Mouse (Mus musculus) CH12.LX (cell line): ENCODE measurements at regions not wholly inside any gene's neighbourhood (a gene's known extent, or its start where the extent isn't known, plus 50 kb on each side); places are given as distances from the start of the nearest gene placed in this dataset.
A peak's percentile ranks its signal among the peaks of the same experiment; 100 is the strongest.

ENCODE experiments used
- DNase-seq: peaks from one replicate; pipeline ENCODE4 v3.0.0-alpha.2; 2013; ENCODE audit errors: extremely low read depth
- H3K27ac ChIP-seq: 2 replicates; pipeline ENCODE4 v1.5.1; 2012; ENCODE audit warnings: low read depth, mild to moderate bottlenecking, control low read depth, moderate library complexity; ENCODE audit not compliant: insufficient read depth
- H3K27me3 ChIP-seq: replicated peaks from 2 replicates; pipeline ENCODE3; 2012; ENCODE audit warnings: inconsistent platforms
- H3K36me3 ChIP-seq, 2 experiments: replicated peaks in 1 of 2; 2 replicates each; pipeline versions ENCODE3 to v1.6.1; 2012; ENCODE audit warnings: inconsistent platforms in 1 of 2, low read length in 1 of 2, mild to moderate bottlenecking in 1 of 2, mixed read lengths in 1 of 2, moderate library complexity in 1 of 2; ENCODE audit not compliant: control insufficient read depth in 1 of 2, insufficient read depth in 1 of 2
- H3K4me1 ChIP-seq, 2 experiments: 2 replicates each; pipeline ENCODE4 v1.6.1; 2012; ENCODE audit warnings: inconsistent platforms in 1 of 2, moderate library complexity in 1 of 2; ENCODE audit not compliant: insufficient read depth in 2 of 2, control insufficient read depth in 1 of 2
- H3K4me2 ChIP-seq: 2 replicates; pipeline ENCODE4 v1.6.1; 2012; ENCODE audit warnings: low read depth, mild to moderate bottlenecking, control low read depth; ENCODE audit not compliant: poor library complexity, insufficient read depth, severe bottlenecking
- H3K4me3 ChIP-seq, 3 experiments: fragments of 150-350 bp in 1 of 3; sonication (generic) in 1 of 3; replicated peaks in 1 of 3; 2 replicates each; pipeline versions ENCODE3 to v1.5.1; 2011 to 2012; ENCODE audit warnings: low read depth in 2 of 3, low read length in 2 of 3, mild to moderate bottlenecking in 2 of 3, moderate library complexity in 2 of 3, control low read depth in 1 of 3, improper control_type of control experiment in 1 of 3, inconsistent platforms in 1 of 3, mixed read lengths in 1 of 3; ENCODE audit not compliant: poor library complexity in 1 of 3
- H3K79me2 ChIP-seq: replicated peaks from 2 replicates; pipeline ENCODE4 v1.6.1; 2012; ENCODE audit warnings: mild to moderate bottlenecking, moderate library complexity; ENCODE audit not compliant: control insufficient read depth, poor library complexity, insufficient read depth, severe bottlenecking; ENCODE audit errors: extremely low read depth
- H3K9ac ChIP-seq: 2 replicates; pipeline ENCODE4 v1.6.1; 2012; ENCODE audit warnings: low read depth, mild to moderate bottlenecking, control low read depth, moderate library complexity; ENCODE audit not compliant: insufficient read depth
- H3K9me3 ChIP-seq: replicated peaks from 2 replicates; pipeline ENCODE3; 2012; ENCODE audit warnings: low read length, inconsistent platforms, mixed read lengths
- BHLHE40 ChIP-seq: IDR thresholded peaks from 2 replicates; pipeline ENCODE4 v1.6.1; 2011; ENCODE audit warnings: mild to moderate bottlenecking, low read depth, low read length, improper control_type of control experiment
- E2F4 ChIP-seq: IDR thresholded peaks from 2 replicates; pipeline ENCODE4 v1.6.1; 2011; ENCODE audit warnings: low read depth, low read length, improper control_type of control experiment; ENCODE audit not compliant: insufficient replicate concordance
- ELF1 ChIP-seq: IDR thresholded peaks from 2 replicates; pipeline ENCODE4 v1.6.1; 2014; ENCODE audit warnings: low read depth, mild to moderate bottlenecking, inconsistent platforms, low read length, improper control_type of control experiment
- EP300 ChIP-seq: IDR thresholded peaks from 2 replicates; pipeline ENCODE4 v1.6.1; 2011; ENCODE audit warnings: low read length, improper control_type of control experiment
- JUND ChIP-seq: conservative IDR thresholded peaks from 2 replicates; pipeline ENCODE4 v1.6.1; 2011; ENCODE audit warnings: low read depth, low read length, improper control_type of control experiment
- KAT2A ChIP-seq: IDR thresholded peaks from 2 replicates; pipeline ENCODE4 v1.6.1; 2012; ENCODE audit warnings: low read length, improper control_type of control experiment, inconsistent platforms; ENCODE audit not compliant: insufficient replicate concordance
- MXI1 ChIP-seq: IDR thresholded peaks from 2 replicates; pipeline ENCODE4 v1.6.1; 2011; ENCODE audit warnings: mild to moderate bottlenecking, low read depth, low read length, improper control_type of control experiment
- MYC ChIP-seq: IDR thresholded peaks from 2 replicates; pipeline ENCODE4 v1.6.1; 2011; ENCODE audit warnings: low read depth, mild to moderate bottlenecking, improper control_type of control experiment, low read length
- RAD21 ChIP-seq: IDR thresholded peaks from 2 replicates; pipeline ENCODE4 v1.6.1; 2011; ENCODE audit warnings: low read depth, mild to moderate bottlenecking, low read length, improper control_type of control experiment, moderate library complexity
- TBP ChIP-seq: conservative IDR thresholded peaks from 2 replicates; pipeline ENCODE4 v1.6.1; 2011; ENCODE audit warnings: low read depth, low read length, improper control_type of control experiment
- UBTF ChIP-seq: IDR thresholded peaks from 2 replicates; pipeline ENCODE4 v1.6.1; 2012; ENCODE audit warnings: low read depth, mild to moderate bottlenecking, inconsistent platforms, low read length, improper control_type of control experiment, moderate library complexity
- USF1 ChIP-seq: IDR thresholded peaks from 2 replicates; pipeline ENCODE4 v1.6.1; 2014; ENCODE audit warnings: low read depth, mild to moderate bottlenecking, inconsistent platforms, low read length, improper control_type of control experiment
- ZKSCAN1 ChIP-seq: IDR thresholded peaks from 2 replicates; pipeline ENCODE4 v1.6.1; 2012; ENCODE audit warnings: low read depth, inconsistent platforms, low read length, improper control_type of control experiment, borderline replicate concordance
- ZMIZ1 ChIP-seq: IDR thresholded peaks from 2 replicates; pipeline ENCODE4 v1.6.1; 2012; ENCODE audit warnings: low read depth, mild to moderate bottlenecking, inconsistent platforms, low read length, improper control_type of control experiment
- ZNF384 ChIP-seq: IDR thresholded peaks from 2 replicates; pipeline ENCODE4 v1.6.1; 2012; ENCODE audit warnings: low read depth, low read length, improper control_type of control experiment, inconsistent platforms
- dilution Hi-C: fragments of 300-500 bp; cut with MboI; formaldehyde crosslinking; loops from 2 replicates; pipeline ENCODE4 v1.14.3; 2020; ENCODE audit warnings: low sequenced_read_pairs; ENCODE audit not compliant: extremely low pct_unique_long_range_greater_than_20kb, extremely low pct_ligation_motif_present
- in situ Hi-C: fragments of 300-500 bp; cut with MboI; formaldehyde crosslinking; loops from 3 replicates; pipeline ENCODE4 v1.14.3; 2019; ENCODE audit warnings: low sequenced_read_pairs, low pct_ligation_motif_present, low pct_unique_long_range_greater_than_20kb, mixed read lengths

- in situ Hi-C loops = no loop called here
- Histone ChIP-seq H3K27ac (no peak overlapping the region), H3K4me3 (no peak overlapping the region), H3K79me2 (no peaks in the 10 kb centered on the region), H3K4me2 (no peak overlapping the region), H3K36me3 (no peaks in the 10 kb centered on the region), H3K9ac (no peak overlapping the region)
- dilution Hi-C loops = no loop called here
- no peak for DNase-seq
- TF ChIP-seq EP300 (no peak), JUND (no peak), RAD21 (no peak), BHLHE40 (0 out of 2 replicates have a peak, but pooled peaks have one; percentile 21)
- TF ChIP-seq, all 38 proteins: peak for 1
- H3K4me1 ChIP-seq = peaks cover 0 to 33% of the 10 kb centered on the region in 2 experiments; a peak in 2 of 4 replicates
- H3K9me3 ChIP-seq = no peaks in the 10 kb centered on the region
- H3K27me3 ChIP-seq = no peaks in the 10 kb centered on the region
Measured at GRCm38 (mm10) chr15:67048621-67049020, 547.9 kb upstream of the Lrrc6 start.

DNA sequence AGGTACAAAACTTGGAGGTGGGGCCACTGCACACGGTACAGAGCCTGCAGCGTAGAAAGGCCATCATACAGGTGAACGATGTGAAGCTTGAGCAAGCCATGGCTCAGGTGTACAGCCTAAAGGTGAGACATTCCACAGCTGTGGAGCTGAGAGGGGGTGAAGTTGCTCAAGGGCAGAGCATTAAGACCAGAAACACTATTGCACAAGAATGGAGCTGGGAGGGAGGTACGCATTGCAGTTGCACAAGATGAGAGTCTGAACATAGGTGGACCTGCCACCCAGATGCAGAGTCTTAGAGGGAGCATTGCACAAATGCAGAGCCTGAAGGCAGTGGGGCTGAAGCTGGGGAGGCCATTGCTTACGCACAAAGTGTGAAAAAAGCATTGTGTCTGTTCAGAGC lies 547.4 kb upstream of the Lrrc6 start:
- Histone ChIP-seq H3K27me3 (no peaks in the 10 kb centered on the region), H3K4me1 (peaks cover 0 to 33% of the 10 kb centered on the region in 2 experiments; a peak in 2 of 4 replicates), H3K79me2 (no peaks in the 10 kb centered on the region), H3K27ac (no peak overlapping the region), H3K9ac (no peak overlapping the region), H3K9me3 (no peaks in the 10 kb centered on the region), H3K36me3 (no peaks in the 10 kb centered on the region)
- dilution Hi-C loops = no loop called here
- no peak for DNase-seq
- TF ChIP-seq ZNF384 (no peak), KAT2A (no peak), ZMIZ1 (no peak), ZKSCAN1 (no peak), RAD21 (no peak), TBP (no peak), E2F4 (no peak), MYC (no peak), UBTF (no peak), EP300 (no peak), ELF1 (no peak), USF1 (no peak), MXI1 (no peak)
- TF ChIP-seq, all 38 proteins: peak for 0
- no peak overlapping the region for H3K4me3 ChIP-seq
- in situ Hi-C loops = no loop called here
- H3K4me2 ChIP-seq = no peak overlapping the region
